Mouse (Mus musculus): Measurements from ENCODE around the gene Zfp709.
"Not testable (repeated sequence)": the region's sequence is repeated elsewhere in the genome, so short reads cannot be mapped to it uniquely, and the experiment has no call there.

The Zfp709 gene

DNA sequence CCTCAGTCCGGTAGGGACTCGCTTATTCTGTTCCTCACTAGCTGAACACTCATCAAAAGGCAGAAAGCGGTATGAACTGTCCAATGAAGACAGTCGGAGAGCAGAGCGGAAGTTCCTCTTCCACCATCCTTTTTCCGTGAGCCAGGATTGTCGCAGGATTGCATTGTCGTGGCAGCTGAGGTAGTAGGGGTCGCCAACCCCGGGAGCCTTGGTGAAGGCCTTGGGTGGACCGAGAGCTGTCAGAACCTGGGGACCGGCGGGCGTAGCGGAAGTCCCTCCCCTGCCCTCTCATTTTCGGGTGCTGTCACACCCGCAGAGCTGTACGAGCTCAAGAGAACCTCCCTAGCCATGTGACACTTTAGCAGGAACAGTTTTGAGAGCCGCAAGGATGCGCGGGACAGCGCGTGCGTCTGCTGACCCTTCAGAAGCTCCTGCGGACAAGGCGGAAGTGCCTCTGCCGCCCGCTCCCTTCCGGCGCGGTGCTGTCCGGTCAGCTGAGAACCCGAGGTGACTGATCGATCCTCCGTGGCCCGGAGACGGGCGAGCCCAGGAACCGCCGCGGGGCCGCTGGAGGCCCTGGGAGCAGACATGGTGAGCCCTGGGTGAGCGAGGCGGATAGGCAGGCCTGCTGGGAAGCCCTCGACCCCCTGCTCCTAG lies at the start of gene Zfp709:
Gene Zfp709, plus strand, starts transcription at position 402 of the 657 bp plus-strand sequence.
- DNase-seq: peak; percentile 63

DNA sequence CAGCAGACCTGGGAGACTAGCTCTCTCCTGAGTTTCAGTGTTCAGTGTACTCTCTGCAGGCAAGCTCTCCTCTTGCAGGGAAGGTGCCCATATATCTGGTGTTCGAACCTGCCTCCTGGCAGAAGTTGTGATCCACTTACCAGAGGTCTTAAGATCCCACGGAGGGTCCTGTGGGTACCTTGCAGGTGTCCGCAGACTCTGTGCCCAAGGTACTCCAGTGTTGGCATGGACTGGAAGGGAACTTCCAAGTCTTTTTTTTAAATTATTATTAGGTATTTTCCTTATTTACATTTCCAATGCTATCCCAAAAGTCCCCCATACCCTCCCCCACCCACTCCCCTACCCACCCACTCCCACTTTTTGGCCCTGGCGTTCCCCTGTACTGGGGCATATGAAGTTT lies 43.6 kb upstream of the Zfp709 start:
- not testable (repeated sequence) for DNase-seq

- not testable (repeated sequence) for DNase-seq
Observed at GRCm38 (mm10) chr8:71841201-71841817, 40.5 kb upstream of the Zfp709 start.

- not testable (repeated sequence) for DNase-seq
Observed at GRCm38 (mm10) chr8:71842476-71842875, 39.3 kb upstream of the Zfp709 start.

DNA sequence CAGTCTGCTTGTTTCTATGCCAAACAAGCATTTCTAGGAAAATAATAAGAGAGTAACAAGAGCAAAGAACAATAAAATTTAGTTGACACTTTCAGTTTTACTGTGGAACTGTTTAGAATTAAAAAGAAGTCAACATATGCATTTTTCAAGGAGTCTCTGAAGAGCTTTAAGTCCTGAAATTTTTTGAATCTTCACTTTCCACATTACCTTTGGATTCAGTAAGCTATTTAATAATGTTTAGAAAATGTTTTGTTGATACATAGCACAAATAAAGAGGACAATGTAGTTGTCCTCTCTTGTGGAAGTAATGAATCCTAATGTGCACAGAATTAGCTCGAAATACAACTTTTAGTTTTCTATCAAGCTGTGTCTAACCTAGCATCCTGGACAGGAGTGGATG lies 37.4 kb upstream of the Zfp709 start:
- DNase-seq: not testable (repeated sequence)

DNA sequence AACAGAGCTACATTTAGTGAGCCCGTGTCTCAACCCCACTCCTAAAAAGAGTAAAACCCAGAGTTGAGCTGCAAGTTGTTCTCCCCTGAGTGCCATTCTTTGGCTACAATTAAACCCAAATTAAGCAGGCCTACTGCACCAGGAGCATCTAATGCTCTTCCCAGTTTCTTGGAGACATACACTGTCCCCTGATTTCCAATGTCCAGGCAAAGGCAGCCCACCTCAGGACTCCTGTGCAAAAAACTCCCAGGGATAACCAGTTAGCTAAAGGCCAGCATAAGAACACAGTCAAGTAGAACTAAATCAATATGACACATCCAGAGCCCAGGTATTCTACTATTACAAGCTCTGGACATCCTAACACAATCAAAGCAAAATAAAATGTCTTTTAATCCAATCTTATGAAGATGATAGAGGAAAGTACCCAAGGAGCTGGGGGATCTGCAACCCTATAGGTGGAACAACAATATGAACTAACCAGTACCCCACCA lies 35.8 kb upstream of the Zfp709 start:
- DNase-seq: not testable (repeated sequence)

GRCm38 (mm10) chr8:71846745-71847144 lies 35.1 kb upstream of the Zfp709 start:
- not testable (repeated sequence) for DNase-seq

- not testable (repeated sequence) for DNase-seq
Observed at GRCm38 (mm10) chr8:71851014-71851413, 30.8 kb upstream of the Zfp709 start.

DNA sequence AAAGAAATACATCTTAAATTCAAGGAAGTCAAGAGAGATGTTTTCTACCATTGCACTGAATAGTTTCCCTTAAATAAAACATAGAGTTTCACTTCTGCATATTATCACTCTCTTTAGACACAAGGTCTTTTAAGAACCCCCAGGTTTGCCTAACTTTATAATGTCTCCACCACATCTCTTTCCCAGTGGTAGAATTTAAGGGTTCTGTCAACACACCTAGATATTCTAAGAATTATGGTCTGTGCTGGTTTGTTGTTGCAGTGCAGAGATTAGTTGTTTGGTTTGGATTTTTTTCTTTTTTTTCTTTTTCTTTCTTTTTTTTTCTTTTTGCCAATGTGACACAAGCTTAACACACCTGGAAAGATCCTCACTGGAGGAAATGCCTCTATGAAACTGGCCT lies 28.5 kb upstream of the Zfp709 start:
- DNase-seq: not testable (repeated sequence)

GRCm38 (mm10) chr8:71856630-71857328 lies 25.0 kb upstream of the Zfp709 start:
- not testable (repeated sequence) for DNase-seq

DNA sequence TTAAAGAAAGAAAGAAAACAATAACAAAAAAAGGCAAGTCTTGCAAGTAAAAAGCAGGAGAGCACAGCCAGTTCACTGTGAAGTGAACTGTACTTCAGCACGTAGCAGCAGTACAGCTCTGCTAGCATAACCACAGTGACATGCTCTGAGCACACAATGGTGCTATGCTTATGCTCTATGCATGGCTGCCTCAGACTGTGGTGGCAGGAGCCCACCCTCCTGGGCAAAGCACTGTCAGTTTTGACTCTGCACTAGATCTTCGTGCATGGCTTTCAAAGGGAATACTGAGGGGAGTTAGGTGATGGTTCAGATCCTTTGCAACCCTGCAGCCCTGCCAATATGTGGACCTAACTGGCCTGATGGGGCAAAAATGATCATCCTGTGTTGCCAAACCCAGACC lies 24.5 kb upstream of the Zfp709 start:
- not testable (repeated sequence) for DNase-seq

GRCm38 (mm10) chr8:71861551-71861950 lies 20.3 kb upstream of the Zfp709 start:
- DNase-seq: not testable (repeated sequence)

- not testable (repeated sequence) for DNase-seq
Observed at GRCm38 (mm10) chr8:71862038-71862437, 19.8 kb upstream of the Zfp709 start.

DNA sequence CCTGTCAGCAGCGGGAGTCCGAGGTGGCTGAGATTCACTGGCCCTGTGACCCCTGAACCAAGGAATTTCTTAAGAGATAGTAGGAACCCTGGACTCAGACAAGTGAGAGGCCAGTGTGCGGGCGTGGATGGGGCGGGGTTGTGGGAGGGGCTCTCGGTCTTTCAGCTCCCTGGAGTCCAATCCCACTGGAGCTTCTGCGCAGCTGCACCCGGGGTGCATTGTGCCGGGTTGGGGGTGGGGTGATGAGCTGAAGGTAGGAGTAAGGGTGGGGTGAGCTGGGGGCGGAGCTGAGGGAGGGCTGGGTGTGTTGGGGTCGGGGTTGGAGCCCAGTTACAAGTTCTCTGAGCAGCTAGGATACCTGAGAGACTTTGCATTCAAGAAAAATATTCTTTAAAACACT lies 18.8 kb downstream of the Zfp709 start:
- DNase-seq: not testable (repeated sequence)

GRCm38 (mm10) chr8:71903084-71903483 lies 21.3 kb downstream of the Zfp709 start:
- not testable (repeated sequence) for DNase-seq

- no peak for DNase-seq
Observed at GRCm38 (mm10) chr8:71906809-71907208, 25.0 kb downstream of the Zfp709 start.

GRCm38 (mm10) chr8:71907798-71908257 lies 26.0 kb downstream of the Zfp709 start:
- DNase-seq: no peak

DNA sequence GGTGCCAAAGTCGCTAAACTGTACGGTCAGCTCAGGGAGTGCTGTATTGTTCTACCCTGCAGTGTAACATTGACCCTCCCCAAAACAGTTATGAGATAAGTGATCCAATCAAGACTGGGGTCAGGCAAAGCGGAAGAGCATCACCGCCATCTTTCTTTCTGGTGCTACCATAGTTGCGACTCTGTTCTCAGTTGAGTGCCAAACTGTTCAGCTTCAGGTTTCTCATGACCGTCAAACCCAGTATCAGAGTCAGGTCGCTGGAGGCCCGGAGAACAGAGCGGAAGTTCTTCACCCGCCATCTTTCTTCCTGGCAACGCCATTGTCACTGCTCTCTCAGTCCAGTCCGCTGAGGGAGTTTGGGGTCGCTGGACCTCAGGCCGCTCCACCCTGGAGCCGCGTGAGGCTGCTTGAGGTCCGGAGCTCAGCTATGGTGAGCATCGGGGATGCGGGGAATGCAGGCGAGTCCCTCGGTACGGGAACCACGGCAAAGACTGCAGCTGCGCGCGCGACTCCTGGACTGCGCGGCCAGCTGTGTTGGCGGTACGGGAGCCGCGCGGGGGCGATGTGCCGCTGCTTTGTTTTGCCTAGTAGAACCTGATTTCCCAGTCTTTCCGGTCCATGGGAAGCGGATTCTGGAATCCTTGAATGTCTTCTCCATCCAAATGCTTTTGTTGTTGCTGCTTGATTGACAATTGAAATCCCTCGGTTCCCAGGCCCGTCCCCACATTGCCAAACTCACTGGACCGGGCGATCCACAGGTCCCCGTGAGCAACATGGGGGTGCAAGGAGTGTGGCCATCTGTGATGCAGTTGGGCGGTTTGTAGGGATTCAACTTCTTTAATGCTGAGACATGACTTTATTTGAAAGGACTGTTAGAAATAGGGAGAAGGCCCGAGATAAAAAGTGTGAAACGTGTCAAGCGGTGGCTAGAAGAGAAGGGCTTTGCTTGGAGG lies 26.8 kb downstream of the Zfp709 start, which contains the start of the genes Zfp882 and Zfp617:
Gene Zfp882, plus strand, starts transcription at position 300 of the 953 bp plus-strand sequence.
Gene Zfp617, plus strand, starts transcription at position 327 of the 953 bp plus-strand sequence.
- DNase-seq: peak; percentile 93

DNA sequence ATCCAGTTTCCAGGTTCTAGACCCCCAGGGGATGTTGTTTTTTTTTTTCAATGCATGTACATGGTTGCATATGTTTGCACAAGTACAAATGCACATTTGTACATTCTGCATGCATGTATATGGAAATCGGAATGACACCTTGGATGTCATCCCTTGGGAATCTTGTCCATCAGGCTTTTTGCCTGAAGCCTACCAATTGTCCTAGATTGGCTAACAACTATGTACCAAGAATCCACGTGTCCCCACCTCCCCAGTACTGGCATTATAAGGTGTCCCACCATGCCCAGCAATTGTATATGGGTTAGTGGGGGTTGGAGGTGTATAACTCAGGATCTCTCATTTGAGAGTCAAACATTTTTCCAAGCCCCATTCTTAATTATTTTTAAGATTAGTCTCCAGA lies 30.5 kb downstream of the Zfp709 start:
- no peak for DNase-seq

GRCm38 (mm10) chr8:71922567-71923401 lies 41.0 kb downstream of the Zfp709 start:
- DNase-seq: peak; percentile 98

DNA sequence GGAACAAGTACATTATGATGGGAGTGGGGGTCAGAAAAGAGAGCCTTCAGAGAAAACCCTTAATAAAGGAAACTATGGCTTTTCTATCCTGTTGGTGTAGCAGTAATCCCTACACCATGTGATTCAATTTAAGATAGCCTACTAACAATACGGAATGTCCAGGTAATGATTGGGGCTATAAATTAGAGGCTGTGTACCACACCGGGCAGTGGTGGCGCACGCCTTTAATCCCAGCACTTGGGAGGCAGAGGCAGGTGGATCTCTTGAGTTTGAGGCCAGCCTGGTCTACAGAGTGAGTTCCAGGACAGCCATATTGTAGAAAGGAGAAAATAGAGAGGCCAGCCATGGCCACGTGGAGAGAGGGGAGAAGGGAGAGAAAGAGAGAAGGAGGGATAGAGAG lies 44.0 kb downstream of the Zfp709 start:
- DNase-seq: no peak
